Comparison of ENCODE assay signal across 14 mouse cellular contexts in the genomic region with DNA sequence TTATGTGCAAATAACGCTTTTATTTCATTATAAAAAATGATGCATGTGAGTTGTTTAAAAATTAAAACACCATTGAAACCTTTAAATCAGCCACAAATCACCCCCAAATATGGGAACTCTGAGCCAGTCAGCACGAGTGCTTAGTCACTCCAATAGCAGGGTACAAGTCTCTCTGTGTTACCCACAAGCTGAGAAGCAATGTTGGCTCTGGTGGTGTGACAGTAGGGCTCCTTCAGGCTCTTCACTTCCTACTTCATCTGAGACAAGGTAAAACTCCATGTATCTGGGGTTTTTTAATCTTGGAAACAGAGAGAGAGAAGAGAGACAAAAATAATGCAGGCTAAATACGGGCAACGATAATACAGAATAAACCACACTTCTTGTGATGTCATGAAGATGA.
DNase-seq lines count a peak whose midpoint lies in the region; ATAC-seq and TF ChIP-seq lines count a peak whose summit lies in the region.
"Had no signal": no experiment of that assay in that cellular context is flagged by ENCODE, and none has a peak within 500 bp of the region (broad histone marks: within the 10 kb centered on the region; RNA-seq: fewer than 3 reads in every experiment).

No protein-coding gene starts in this region.

- TF ChIP-seq CTCF in layer of hippocampus, adult 2 months (conservative IDR thresholded peaks at IDR 0.05) = no peak

- intact Hi-C loops in left cerebral cortex, postnatal 14 days (cut with DNase I) = loop anchor here (2.0 to 10.0 kb wide), 3 partner anchors 50 to 338 kb away; no protein-coding TSS in a partner anchor

- H3K27ac ChIP-seq in layer of hippocampus, adult 2 months = 0 out of 2 replicates have a peak overlapping the region, but pooled peaks have one; percentile 24
- H3K27ac ChIP-seq: embryonic facial prominence, embryonic 13.5 days; embryonic facial prominence, embryonic 15.5 days; forebrain, embryonic 10.5 days; forebrain, embryonic 13.5 days; forebrain, embryonic 15.5 days had no signal

- peak; percentile 62 for ATAC-seq in frontal cortex, adult (ENCODE audit: low TSS enrichment)
- ATAC-seq: activated CD4-positive, CD25-positive, alpha-beta regulatory T cell, adult 4 months had no signal

- DNase-seq in frontal cortex, postnatal 25 days (ENCODE audit: low spot score in 2 of 2) = no peak
- DNase-seq in layer of hippocampus, adult 2 months (ENCODE audit: low spot score in 2 of 2) = no peak
- no peak for DNase-seq in layer of hippocampus, postnatal 25 days (ENCODE audit: extremely low spot score in 1 of 2, low spot score in 1 of 2)
- peak; percentile 32 for DNase-seq in brain, adult 2 months (ENCODE audit: low read depth, low spot score)
- no peak for DNase-seq in left cerebral cortex, postnatal 14 days (ENCODE audit: low spot score in 2 of 2)
- no peak for DNase-seq in cerebellum, postnatal 36 days

- no peak overlapping the region; the same call in 1 of the 2 replicates for H3K4me3 ChIP-seq in layer of hippocampus, adult 2 months
- H3K4me3 ChIP-seq: embryonic facial prominence, embryonic 13.5 days; embryonic facial prominence, embryonic 15.5 days; erythroblast, embryonic 14.5 days; forebrain, embryonic 10.5 days; forebrain, embryonic 13.5 days; forebrain, embryonic 15.5 days had no signal
